Mouse (Mus musculus): ENCODE measurements at regions not wholly inside any gene's neighbourhood (a gene's known extent, or its start where the extent isn't known, plus 50 kb on each side); places are given as distances from the start of the nearest gene placed in this dataset.

DNA sequence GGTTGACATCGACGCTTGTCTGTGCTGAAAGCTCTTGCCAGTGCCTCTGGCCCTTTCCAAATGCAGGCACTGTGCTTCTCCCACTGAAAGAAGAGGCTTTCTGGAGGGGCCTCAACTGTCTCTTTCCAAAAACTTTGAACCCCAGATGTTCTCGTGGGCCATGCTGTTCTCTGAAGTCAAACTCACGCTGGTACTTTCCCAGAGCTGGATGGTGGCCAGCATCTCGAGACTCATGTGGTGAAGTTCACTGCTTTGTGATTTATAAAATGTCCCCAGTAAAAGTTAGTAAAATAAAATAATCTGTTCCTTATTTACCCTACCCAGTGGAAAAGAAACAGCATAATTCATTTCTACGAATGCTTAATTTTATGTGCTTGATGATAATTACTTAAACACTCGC is 180.4 kb upstream of the Lyplal1 start:
- TF ChIP-seq CTCF (IDR thresholded peaks at IDR 0.05; ENCODE audit: extremely low read depth, insufficient read depth, low read length) (no peak), POLR2A (IDR thresholded peaks at IDR 0.05; ENCODE audit: extremely low read depth, insufficient read depth, low read length) (no peak)

All from cortical plate, adult 2 months (tissue).